Mouse (Mus musculus) G1E (cell line): ENCODE results near the gene Atp6v1e1.

Experiments
- CTCF ChIP-seq: IDR thresholded peaks from 2 replicates; pipeline ENCODE4 v1.5.1; 2012; ENCODE audit warnings: low read depth, low read length, inconsistent platforms, mixed read lengths
- GATA1 ChIP-seq: IDR thresholded peaks from 2 replicates; pipeline ENCODE4 v1.6.1; 2012; ENCODE audit warnings: borderline replicate concordance, low read length, inconsistent platforms, mixed read lengths
- GATA2 ChIP-seq: IDR thresholded peaks from 2 replicates; pipeline ENCODE4 v1.6.1; 2012; ENCODE audit warnings: low read depth, low read length, inconsistent platforms, borderline replicate concordance
- TAL1 ChIP-seq: conservative IDR thresholded peaks from 2 replicates; pipeline ENCODE4 v1.6.1; 2012; ENCODE audit warnings: low read depth, low read length, inconsistent platforms, mixed read lengths

- no peak for TF ChIP-seq CTCF
- TF ChIP-seq GATA1, result no peak
- no peak for TF ChIP-seq TAL1
- no peak for TF ChIP-seq GATA2
Measured at GRCm38 (mm10) chr6:120822307-120822928, at the start of gene Atp6v1e1.
